Mouse (Mus musculus) embryonic facial prominence, embryonic 15.5 days (tissue): Measurements from ENCODE around the gene Dusp18. TPM values are rescaled to one million over a fixed set of nuclear protein-coding genes. Genes with fewer than 3 reads are reported as not detected.

ENCODE experiments used
- ATAC-seq: fragments of 200-750 bp; cut with Nextera tagmentation; 2 replicates; pipeline ENCODE4 v1.8.0; 2017; ENCODE audit warnings: low read depth, moderate TSS enrichment; ENCODE audit not compliant: insufficient number of reproducible peaks, low FRiP score, low TSS enrichment
- H3K27ac ChIP-seq: fragments of 300-500 bp; sonication (generic); replicated peaks from 2 replicates; pipeline ENCODE4 v1.5.1; 2015; ENCODE audit warnings: mild to moderate bottlenecking, inconsistent platforms
- H3K27me3 ChIP-seq: fragments of 300-500 bp; sonication (generic); 2 replicates; pipeline ENCODE4 v1.6.1; 2015; ENCODE audit warnings: inconsistent platforms
- H3K36me3 ChIP-seq: fragments of 300-500 bp; sonication (generic); 2 replicates; pipeline ENCODE4 v1.6.1; 2015; ENCODE audit warnings: mild to moderate bottlenecking, inconsistent platforms
- H3K4me1 ChIP-seq: fragments of 300-500 bp; sonication (generic); 2 replicates; pipeline ENCODE4 v1.6.1; 2015; ENCODE audit warnings: inconsistent platforms
- H3K4me2 ChIP-seq: fragments of 300-500 bp; sonication (generic); replicated peaks from 2 replicates; pipeline ENCODE4 v1.6.1; 2015; ENCODE audit warnings: mild to moderate bottlenecking, inconsistent platforms
- H3K4me3 ChIP-seq: fragments of 300-500 bp; sonication (generic); replicated peaks from 2 replicates; pipeline ENCODE4 v1.5.1; 2015; ENCODE audit warnings: mild to moderate bottlenecking, inconsistent platforms
- H3K9ac ChIP-seq: fragments of 300-500 bp; sonication (generic); 2 replicates; pipeline ENCODE4 v1.6.1; 2015; ENCODE audit warnings: inconsistent platforms
- H3K9me3 ChIP-seq: fragments of 300-500 bp; sonication (generic); replicated peaks from 2 replicates; pipeline ENCODE4 v1.6.1; 2016; ENCODE audit warnings: inconsistent platforms
- WGBS: fragments of 180-500 bp; shearing (Covaris S2); methylation state at CpG from one replicate; pipeline ENCODE4 v1.1.7; 2015; 5-methylcytosine and 5-hydroxymethylcytosine counted together
- polyA plus RNA-seq: library from polyadenylated mRNA; unstranded; fragments of >200 nt; fragmentation: Nextera tagmentation; extraction: Ambion mirVana; gene quantifications from 2 replicates; pipeline ENCODE4 v1.2.1, GENCODE M21; 2015

The Dusp18 gene
- polyA plus RNA-seq, 1 experiment from 2014 or later = 12.6 TPM

DNA sequence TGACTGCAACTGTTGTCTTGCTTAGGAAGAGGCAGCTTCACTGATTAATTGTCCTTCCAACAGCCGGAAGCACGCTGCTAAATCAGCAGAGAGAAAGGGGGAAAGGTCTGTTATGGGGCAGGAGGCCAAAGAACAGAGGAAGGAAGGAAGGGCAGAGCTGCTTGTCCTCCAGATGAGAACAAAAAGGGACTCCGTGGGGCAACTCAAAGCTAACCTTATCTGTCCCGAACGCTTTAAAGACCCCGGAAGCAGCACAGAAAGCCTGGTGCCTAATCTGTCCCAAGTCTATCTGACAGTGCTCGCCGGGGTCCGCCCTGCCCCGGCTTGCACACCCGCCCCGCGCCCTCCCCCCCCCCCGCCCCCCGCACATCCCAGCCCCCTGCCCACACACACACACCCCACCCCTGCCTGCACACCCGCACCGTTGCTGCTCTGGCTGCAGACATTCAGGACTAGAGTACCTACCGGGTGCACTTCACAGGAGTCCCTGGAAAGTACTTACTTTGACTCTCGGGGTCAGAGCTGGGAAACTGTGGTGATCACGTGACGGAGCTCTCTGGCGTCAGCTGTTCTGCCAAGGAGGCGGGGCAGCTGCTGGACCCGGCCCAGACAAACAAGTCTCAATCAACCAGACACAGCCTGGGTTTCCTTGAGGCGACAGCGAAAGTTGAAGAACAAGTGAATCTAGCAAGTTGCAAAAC lies 36.6 kb downstream of the Dusp18 start, which contains the start of gene Tcn2:
TSS of gene Tcn2 (minus strand) at position 649 of the 701 bp plus-strand sequence.
- Histone ChIP-seq H3K4me3 (peak within 1 kb of the TSS; percentile 49), H3K9me3 (no peaks in the 10 kb centered on the region), H3K4me1 (peaks cover 17% of the 10 kb centered on the region), H3K4me2 (peak within 1 kb of the TSS; percentile 67), H3K27me3 (no peaks in the 10 kb centered on the region), H3K9ac (peak within 1 kb of the TSS; percentile 31), H3K36me3 (peaks cover 7% of the 10 kb centered on the region; the same call in 1 of the 2 replicates), H3K27ac (no peak within 1 kb of the TSS)
- WGBS = 2% methylated on average over 23 of the region's 26 CpGs
- ATAC-seq = peak; percentile 76

- Histone ChIP-seq H3K4me3 (no peak overlapping the region), H3K36me3 (no peaks in the 10 kb centered on the region), H3K4me2 (no peak overlapping the region), H3K9ac (no peak overlapping the region), H3K9me3 (no peaks in the 10 kb centered on the region), H3K27me3 (no peaks in the 10 kb centered on the region), H3K4me1 (peaks cover 17% of the 10 kb centered on the region), H3K27ac (no peak overlapping the region)
- no peak for ATAC-seq
- 82% methylated on average over 9 of the region's 9 CpGs for WGBS
Observed at GRCm38 (mm10) chr11:3933756-3934285, 38.8 kb downstream of the Dusp18 start.

GRCm38 (mm10) chr11:3935135-3935534 lies 40.1 kb downstream of the Dusp18 start:
- no peaks in the 10 kb centered on the region for H3K36me3 ChIP-seq
- 69% methylated on average over 4 of the region's 4 CpGs for WGBS
- H3K9me3 ChIP-seq = no peaks in the 10 kb centered on the region

GRCm38 (mm10) chr11:3936318-3936717 lies 41.3 kb downstream of the Dusp18 start:
- ATAC-seq = no peak
- Histone ChIP-seq H3K27ac (no peak overlapping the region), H3K4me2 (no peak overlapping the region), H3K27me3 (no peaks in the 10 kb centered on the region), H3K36me3 (no peaks in the 10 kb centered on the region), H3K4me1 (peaks cover 9% of the 10 kb centered on the region), H3K9ac (no peak overlapping the region), H3K9me3 (no peaks in the 10 kb centered on the region), H3K4me3 (no peak overlapping the region)
- WGBS = 85% methylated on average over 3 of the region's 3 CpGs

More at GRCm38 (mm10) chr11:3935135-3935534, 40.1 kb downstream of the Dusp18 start:
- Histone ChIP-seq H3K27me3 (no peaks in the 10 kb centered on the region), H3K4me3 (no peak overlapping the region), H3K27ac (no peak overlapping the region), H3K4me1 (peaks cover 17% of the 10 kb centered on the region), H3K9ac (no peak overlapping the region), H3K4me2 (no peak overlapping the region)
- no peak for ATAC-seq

DNA sequence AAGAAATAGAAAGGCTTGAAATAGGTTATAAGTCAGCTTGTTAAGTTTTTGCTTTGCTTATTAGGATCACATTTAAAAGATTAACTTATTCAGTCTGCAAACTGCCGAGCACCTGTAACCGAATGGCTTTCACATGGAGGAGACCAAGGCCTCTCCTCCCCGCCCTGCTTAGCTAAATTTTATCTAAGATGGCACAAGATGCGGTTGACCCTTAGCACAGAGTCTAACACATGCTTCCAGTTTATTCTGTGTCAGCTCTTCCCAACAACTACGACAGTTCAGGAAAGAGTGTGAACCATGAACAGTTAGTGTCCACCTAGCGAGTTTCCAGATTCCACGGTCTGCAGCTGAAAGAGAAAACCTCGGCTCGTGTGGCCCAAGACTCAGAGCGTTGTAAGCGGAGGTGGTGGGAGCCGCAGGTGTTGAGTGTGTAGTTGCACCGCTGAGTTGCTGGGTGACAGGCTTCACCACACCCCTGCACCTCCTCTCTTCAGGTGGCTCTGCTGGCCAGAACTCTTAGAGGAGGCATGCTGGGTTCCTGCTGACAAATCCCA lies 42.4 kb downstream of the Dusp18 start:
- Histone ChIP-seq H3K36me3 (no peaks in the 10 kb centered on the region), H3K27me3 (no peaks in the 10 kb centered on the region), H3K27ac (no peak overlapping the region), H3K4me1 (0 out of 2 replicates have a peak, but pooled peaks cover 1% of the 10 kb centered on the region), H3K4me2 (no peak overlapping the region), H3K4me3 (no peak overlapping the region), H3K9ac (no peak overlapping the region), H3K9me3 (no peaks in the 10 kb centered on the region)
- no peak for ATAC-seq
- 78% methylated on average over 13 of the region's 13 CpGs for WGBS

- no peak overlapping the region for H3K4me2 ChIP-seq
- no peak overlapping the region for H3K9ac ChIP-seq
- H3K27ac ChIP-seq = no peak overlapping the region
- no peaks in the 10 kb centered on the region for H3K4me1 ChIP-seq
- no peak overlapping the region for H3K4me3 ChIP-seq
- ATAC-seq = no peak
- H3K9me3 ChIP-seq = no peaks in the 10 kb centered on the region
- peaks cover 8% of the 10 kb centered on the region for H3K27me3 ChIP-seq
- H3K36me3 ChIP-seq = no peaks in the 10 kb centered on the region
- 81% methylated on average over 7 of the region's 7 CpGs for WGBS
Observed at GRCm38 (mm10) chr11:3941371-3941770, 46.3 kb downstream of the Dusp18 start.

DNA sequence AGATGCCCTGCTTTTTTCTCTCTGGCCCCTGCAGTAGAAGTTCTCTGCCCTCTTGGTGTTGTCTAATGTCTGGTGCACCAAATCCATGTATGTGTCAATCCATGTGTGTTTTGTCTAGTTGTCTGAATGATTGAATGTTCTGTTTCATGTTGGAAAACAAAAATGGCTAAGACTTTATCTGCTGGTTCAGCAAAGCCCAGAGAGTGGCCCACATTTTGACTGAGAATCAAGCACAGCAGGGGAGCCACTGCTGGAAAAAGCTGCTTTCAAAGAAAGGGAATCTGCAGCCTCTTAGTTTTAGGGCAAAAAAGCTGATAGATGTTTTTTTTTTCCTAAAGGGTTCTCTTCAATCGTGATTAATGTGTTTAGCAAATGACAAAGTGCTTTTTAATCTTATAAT lies 51.3 kb downstream of the Dusp18 start:
- no peak overlapping the region for H3K4me2 ChIP-seq
- no peaks in the 10 kb centered on the region for H3K9me3 ChIP-seq
- no peaks in the 10 kb centered on the region for H3K36me3 ChIP-seq
- no peaks in the 10 kb centered on the region for H3K4me1 ChIP-seq
- no peak overlapping the region for H3K27ac ChIP-seq
- H3K27me3 ChIP-seq = peaks cover 8% of the 10 kb centered on the region
- H3K4me3 ChIP-seq = no peak overlapping the region
- 16% methylated on average over 1 of the region's 1 CpGs for WGBS
- no peak overlapping the region for H3K9ac ChIP-seq
- no peak for ATAC-seq

Other genes with a start within 250 kb of the Dusp18 start
- 26.8 and 27.9 TPM in 2 replicates for gene Morc2a, start 246.0 kb upstream of the Dusp18 start, polyA plus RNA-seq
- 1.1 and 1.3 TPM in 2 replicates for gene Osbp2, start 31.3 kb upstream of the Dusp18 start, polyA plus RNA-seq
- 0.49 and 1.2 TPM in 2 replicates for gene 4921536K21Rik, start 142 bp upstream of the Dusp18 start, polyA plus RNA-seq
- 9.4 and 9.9 TPM in 2 replicates for gene Slc35e4, start 19.4 kb downstream of the Dusp18 start, polyA plus RNA-seq
- gene Tcn2, start 36.9 kb downstream of the Dusp18 start, polyA plus RNA-seq = 48.5 and 55.9 TPM in 2 replicates
- 72.7 and 72.9 TPM in 2 replicates for gene Pes1, start 68.7 kb downstream of the Dusp18 start, polyA plus RNA-seq
- gene 4930556J24Rik, start 81.5 kb downstream of the Dusp18 start, polyA plus RNA-seq = 0.24 and 0.37 TPM in 2 replicates
- gene Gal3st1, start 88.4 kb downstream of the Dusp18 start, polyA plus RNA-seq = 2.4 and 3.7 TPM in 2 replicates
- 0.81 and 0.94 TPM in 2 replicates for gene Sec14l4, start 136.2 kb downstream of the Dusp18 start, polyA plus RNA-seq
- gene Sec14l3, start 169.6 kb downstream of the Dusp18 start, polyA plus RNA-seq = 9.1 and 16.1 TPM in 2 replicates
- 5.6 and 5.9 TPM in 2 replicates for gene Mtfp1, start 200.2 kb downstream of the Dusp18 start, polyA plus RNA-seq
- gene Sec14l2, start 228.2 kb downstream of the Dusp18 start, polyA plus RNA-seq = 3.8 and 4.7 TPM in 2 replicates
- gene Rnf215, start 240.0 kb downstream of the Dusp18 start, polyA plus RNA-seq = 38.2 and 39.7 TPM in 2 replicates